Mouse (Mus musculus) forebrain, postnatal 0 days (tissue): Measurements from ENCODE around the gene Mob3b. TPM values are rescaled to one million over a fixed set of nuclear protein-coding genes. Genes with fewer than 3 reads are reported as not detected.

Experiments used
- ATAC-seq: fragments of 200-750 bp; cut with Nextera tagmentation; 2 replicates; pipeline ENCODE4 v1.8.0; 2017; ENCODE audit warnings: mild to moderate bottlenecking, moderate library complexity
- DNase-seq: peaks from one replicate; pipeline ENCODE4 v3.0.0-alpha.2; 2015
- H3K27ac ChIP-seq: fragments of 300-500 bp; sonication (generic); 2 replicates; pipeline ENCODE4 v1.5.1; 2014; ENCODE audit warnings: low read depth, mild to moderate bottlenecking, antibody characterized with exemption, low read length, moderate library complexity, mixed read lengths
- H3K27me3 ChIP-seq: fragments of 300-500 bp; sonication (generic); 2 replicates; pipeline ENCODE4 v1.6.1; 2014; ENCODE audit warnings: mild to moderate bottlenecking, low read length, mixed read lengths; ENCODE audit not compliant: insufficient read depth
- H3K36me3 ChIP-seq: fragments of 300-500 bp; sonication (generic); 2 replicates; pipeline ENCODE4 v1.6.1; 2014; ENCODE audit warnings: mild to moderate bottlenecking, moderate library complexity; ENCODE audit not compliant: insufficient read depth
- H3K4me1 ChIP-seq: fragments of 300-500 bp; sonication (generic); 2 replicates; pipeline ENCODE4 v1.6.1; 2014; ENCODE audit warnings: antibody characterized with exemption; ENCODE audit not compliant: insufficient read depth
- H3K4me2 ChIP-seq: fragments of 300-500 bp; sonication (generic); 2 replicates; pipeline ENCODE4 v1.6.1; 2014; ENCODE audit warnings: low read depth, mild to moderate bottlenecking, moderate library complexity
- H3K4me3 ChIP-seq: fragments of 300-500 bp; sonication (generic); 2 replicates; pipeline ENCODE4 v1.5.1; 2014; ENCODE audit warnings: low read depth, low read length, mixed read lengths
- H3K9ac ChIP-seq: fragments of 300-500 bp; sonication (generic); 2 replicates; pipeline ENCODE4 v1.6.1; 2014; ENCODE audit warnings: mild to moderate bottlenecking
- H3K9me3 ChIP-seq: fragments of 300-500 bp; sonication (generic); 2 replicates; pipeline ENCODE4 v1.6.1; 2016; ENCODE audit warnings: low read length
- CTCF ChIP-seq: sonication (generic); IDR thresholded peaks from 2 replicates; pipeline ENCODE4 v1.5.1; 2016; ENCODE audit warnings: antibody characterized with exemption, control low read depth, low read depth
- WGBS: fragments of 180-500 bp; shearing (Covaris S2); extraction: QIAGEN DNeasy Blood & Tissue Kit; methylation state at CpG from one replicate; pipeline ENCODE4 v1.1.7; 2014; 5-methylcytosine and 5-hydroxymethylcytosine counted together
- polyA plus RNA-seq: library from polyadenylated mRNA; unstranded; fragments of >200 nt; fragmentation: Nextera tagmentation; extraction: Ambion mirVana; gene quantifications from 2 replicates; pipeline ENCODE4 v1.2.1, GENCODE M21; 2015
- total RNA-seq: library from RNA; depleted of rRNA; stranded (reverse); fragments of >200 nt; gene quantifications from 2 replicates; pipeline ENCODE4 v1.2.3, GENCODE M21; 2014; rRNA removed

Gene Mob3b
- total and polyA plus RNA-seq, 2 experiments from 2014 or later: 3.0 to 4.3 TPM

- peak; percentile 74 for DNase-seq
- no peak for TF ChIP-seq CTCF
- Histone ChIP-seq H3K9ac (no peak overlapping the region), H3K9me3 (no peaks in the 10 kb centered on the region), H3K36me3 (no peaks in the 10 kb centered on the region), H3K27me3 (no peaks in the 10 kb centered on the region), H3K27ac (no peak overlapping the region), H3K4me1 (peaks cover 5% of the 10 kb centered on the region; the same call in 1 of the 2 replicates), H3K4me3 (no peak overlapping the region), H3K4me2 (peak overlapping the region; percentile 13; the same call in 1 of the 2 replicates)
- 37% methylated on average over 9 of the region's 9 CpGs for WGBS
- ATAC-seq: peak; percentile 94
These were observed 257.1 kb downstream of the Mob3b start for GRCm38 (mm10) chr4:34900155-34900554.

- no peak for DNase-seq
- ATAC-seq: no peak
- Histone ChIP-seq H3K4me2 (no peak overlapping the region), H3K36me3 (no peaks in the 10 kb centered on the region), H3K9me3 (no peaks in the 10 kb centered on the region), H3K4me3 (no peak overlapping the region), H3K9ac (no peak overlapping the region), H3K27me3 (no peaks in the 10 kb centered on the region), H3K27ac (no peak overlapping the region), H3K4me1 (peaks cover 5% of the 10 kb centered on the region; the same call in 1 of the 2 replicates)
- TF ChIP-seq CTCF: no peak
- 96% methylated on average over 1 of the region's 1 CpGs for WGBS
These were observed 258.0 kb downstream of the Mob3b start for GRCm38 (mm10) chr4:34899322-34899721.

Other genes with a start within 250 kb of the Mob3b start
- gene Ifnk, start 5.4 kb downstream of the Mob3b start, total RNA-seq: not detected in 2 replicates
- gene Ifnk, start 5.4 kb downstream of the Mob3b start, polyA plus RNA-seq: not detected in 2 replicates
- 56.5 and 61.5 TPM in 2 replicates for gene C9orf72, start 68.7 kb upstream of the Mob3b start, total RNA-seq
- gene C9orf72, start 68.7 kb upstream of the Mob3b start, polyA plus RNA-seq: 44.6 and 47.7 TPM in 2 replicates